12 mouse cellular contexts compared by ENCODE assay signal in genomic region chr4:95193473-95193872, GRCm38 (mm10).
DNase-seq lines count a peak whose midpoint lies in the region; ATAC-seq and TF ChIP-seq lines count a peak whose summit lies in the region.
"Had no signal": no experiment of that assay in that cellular context is flagged by ENCODE, and none has a peak within 500 bp of the region (broad histone marks: within the 10 kb centered on the region; RNA-seq: fewer than 3 reads in every experiment).

No protein-coding gene starts in this region.

- no peak for TF ChIP-seq CTCF in heart, postnatal 0 days (IDR thresholded peaks at IDR 0.05; ENCODE audit: low read depth)
- TF ChIP-seq CTCF in bone marrow macrophage, adult 2 months (IDR thresholded peaks at IDR 0.05; ENCODE audit: low read depth, low read length): no peak

- no peak overlapping the region for H3ac ChIP-seq in myocyte (ENCODE audit: control insufficient read depth, insufficient read length)

- H3K27ac ChIP-seq in embryonic facial prominence, embryonic 15.5 days (replicated peaks): peak overlapping the region; percentile 40; the same call in 1 of the 2 replicates
- no peak overlapping the region for H3K27ac ChIP-seq in embryonic facial prominence, embryonic 10.5 days (replicated peaks)
- H3K27ac ChIP-seq in heart, postnatal 0 days (ENCODE audit: low read depth): no peak overlapping the region
- H3K27ac ChIP-seq in bone marrow macrophage, adult 2 months (ENCODE audit: insufficient read depth, low read depth, low read length): peak overlapping the region; percentile 99
- H3K27ac ChIP-seq: forebrain, embryonic 12.5 days had no signal

- no peaks in the 10 kb centered on the region for H3K79me2 ChIP-seq in myocyte (ENCODE audit: control insufficient read depth, insufficient read depth)

- no peaks in the 10 kb centered on the region for H3K36me3 ChIP-seq in embryonic facial prominence, embryonic 15.5 days
- H3K36me3 ChIP-seq in embryonic facial prominence, embryonic 10.5 days (replicated peaks): no peaks in the 10 kb centered on the region
- no peaks in the 10 kb centered on the region for H3K36me3 ChIP-seq in heart, postnatal 0 days (replicated peaks; ENCODE audit: control insufficient read depth, insufficient read depth, low read length)
- H3K36me3 ChIP-seq in myocyte (ENCODE audit: control insufficient read depth, insufficient read depth): no peaks in the 10 kb centered on the region
- H3K36me3 ChIP-seq: forebrain, embryonic 12.5 days had no signal

- 79% methylated on average over 4 of the region's 4 CpGs for WGBS in embryonic facial prominence, embryonic 15.5 days
- 88% methylated on average over 4 of the region's 4 CpGs for WGBS in embryonic facial prominence, embryonic 10.5 days
- WGBS in heart, postnatal 0 days: 53% methylated on average over 4 of the region's 4 CpGs

- no peak overlapping the region for H3K9ac ChIP-seq in embryonic facial prominence, embryonic 15.5 days
- H3K9ac ChIP-seq in heart, postnatal 0 days (replicated peaks; ENCODE audit: low read depth, low read length): no peak overlapping the region
- H3K9ac ChIP-seq: forebrain, embryonic 12.5 days; lung, embryonic 14.5 days had no signal

- H3K27me3 ChIP-seq in embryonic facial prominence, embryonic 15.5 days: no peaks in the 10 kb centered on the region
- H3K27me3 ChIP-seq in embryonic facial prominence, embryonic 10.5 days (replicated peaks; ENCODE audit: low read depth, poor library complexity, severe bottlenecking): no peaks in the 10 kb centered on the region
- no peaks in the 10 kb centered on the region for H3K27me3 ChIP-seq in heart, postnatal 0 days (ENCODE audit: control insufficient read depth, insufficient read depth, low read length)
- H3K27me3 ChIP-seq in myocyte (ENCODE audit: control insufficient read depth, insufficient read depth, insufficient read length): no peaks in the 10 kb centered on the region

- no peak overlapping the region for H3K4me2 ChIP-seq in embryonic facial prominence, embryonic 15.5 days (replicated peaks)
- peak overlapping the region; percentile 3; the same call in 1 of the 2 replicates for H3K4me2 ChIP-seq in heart, postnatal 0 days (ENCODE audit: low read depth, low read length)
- H3K4me2 ChIP-seq in myocyte (ENCODE audit: low read depth): peak overlapping the region; percentile 40
- H3K4me2 ChIP-seq: forebrain, embryonic 12.5 days; lung, embryonic 14.5 days; midbrain, embryonic 11.5 days had no signal

- no peak overlapping the region for H3K4me3 ChIP-seq in embryonic facial prominence, embryonic 15.5 days (replicated peaks)
- no peak overlapping the region for H3K4me3 ChIP-seq in embryonic facial prominence, embryonic 10.5 days
- no peak overlapping the region for H3K4me3 ChIP-seq in heart, postnatal 0 days (ENCODE audit: low read depth, low read length)
- peak overlapping the region; percentile 53 for H3K4me3 ChIP-seq in bone marrow macrophage, adult 2 months (ENCODE audit: insufficient read depth, low read length)
- H3K4me3 ChIP-seq in myocyte: no peak overlapping the region
- H3K4me3 ChIP-seq: forebrain, embryonic 12.5 days had no signal

- no peak for TF ChIP-seq EP300 in heart, postnatal 0 days (IDR thresholded peaks at IDR 0.05; ENCODE audit: low read depth)

- no peaks in the 10 kb centered on the region for H3K9me3 ChIP-seq in embryonic facial prominence, embryonic 15.5 days (replicated peaks)
- no peaks in the 10 kb centered on the region for H3K9me3 ChIP-seq in embryonic facial prominence, embryonic 10.5 days
- H3K9me3 ChIP-seq in heart, postnatal 0 days (replicated peaks; ENCODE audit: control insufficient read depth, low read length): no peaks in the 10 kb centered on the region
- H3K9me3 ChIP-seq: forebrain, embryonic 12.5 days had no signal

- TF ChIP-seq POLR2A in bone marrow macrophage, adult 2 months (IDR thresholded peaks at IDR 0.05; ENCODE audit: borderline replicate concordance, low read depth, low read length): no peak
- no peak for TF ChIP-seq POLR2A in myocyte (IDR thresholded peaks at IDR 0.05; ENCODE audit: insufficient read length, low read depth)

- ATAC-seq in embryonic facial prominence, embryonic 15.5 days (ENCODE audit: insufficient number of reproducible peaks, low FRiP score, low TSS enrichment, low read depth): no peak
- 0 out of 2 replicates have a peak, but pooled peaks have one; percentile 3 for ATAC-seq in heart, postnatal 0 days (ENCODE audit: insufficient read depth, low read depth)

- H3K4me1 ChIP-seq in embryonic facial prominence, embryonic 15.5 days: 0 out of 2 replicates have a peak, but pooled peaks cover 5% of the 10 kb centered on the region
- peaks cover 20% of the 10 kb centered on the region for H3K4me1 ChIP-seq in embryonic facial prominence, embryonic 10.5 days
- peaks cover 9% of the 10 kb centered on the region; the same call in 1 of the 2 replicates for H3K4me1 ChIP-seq in heart, postnatal 0 days (ENCODE audit: control insufficient read depth, insufficient read depth)
- peaks cover 77% of the 10 kb centered on the region for H3K4me1 ChIP-seq in bone marrow macrophage, adult 2 months (ENCODE audit: control insufficient read depth, insufficient read depth, low read length)

- DNase-seq in embryonic facial prominence, embryonic 10.5 days (ENCODE audit: low spot score): no peak
- no peak for DNase-seq in heart, postnatal 0 days (ENCODE audit: low spot score)
- no peak for DNase-seq in heart, adult 9 months (ENCODE audit: low spot score in 2 of 2)
- no peak for DNase-seq in c-Kit-positive CD71-positive TER-119-positive erythroid progenitor cells, embryonic 14.5 days (ENCODE audit: low spot score)
- no peak for DNase-seq in Muller cell, postnatal 12 days (ENCODE audit: inconsistent ontology term)
- DNase-seq: left cerebral cortex, postnatal 4 days had no signal

TF ChIP-seq in myocyte, 11 proteins besides CTCF, POLR2A, EP300 and RAD21:
- no peak for TF ChIP-seq REST (IDR thresholded peaks at IDR 0.05; ENCODE audit: insufficient read depth, insufficient read length)
- no peak for TF ChIP-seq MYOD1 (IDR thresholded peaks at IDR 0.05; ENCODE audit: control insufficient read depth in 1 of 3, insufficient read length in 2 of 3, low read depth in 2 of 3)

Comparison
In these comparisons a context has a peak if more than half of its experiments do, and no peak if none do; other contexts are left out.
1. H3K27ac ChIP-seq: peak in embryonic facial prominence, embryonic 15.5 days (single experiment) and bone marrow macrophage, adult 2 months (single experiment); none in embryonic facial prominence, embryonic 10.5 days (single experiment) and heart, postnatal 0 days (single experiment).